26 mouse cellular contexts compared by ENCODE assay signal in genomic region chr5:134913352-134913751, GRCm38 (mm10). TPM values are rescaled to one million over a fixed set of nuclear protein-coding genes. Genes with fewer than 3 reads are reported as not detected.
DNase-seq lines count a peak whose midpoint lies in the region; ATAC-seq and TF ChIP-seq lines count a peak whose summit lies in the region.
"Had no signal": no experiment of that assay in that cellular context is flagged by ENCODE, and none has a peak within 500 bp of the region (broad histone marks: within the 10 kb centered on the region; RNA-seq: fewer than 3 reads in every experiment).

No protein-coding gene starts in this region.

- H3K4me2 ChIP-seq in heart, embryonic 12.5 days = no peak overlapping the region
- H3K4me2 ChIP-seq in liver, embryonic 16.5 days (ENCODE audit: low read depth, low read length) = peak overlapping the region; percentile 65
- H3K4me2 ChIP-seq: heart, embryonic 15.5 days; hindbrain, embryonic 12.5 days had no signal

- ATAC-seq in heart, embryonic 12.5 days (ENCODE audit: insufficient number of reproducible peaks, low FRiP score) = 0 out of 2 replicates have a peak, but pooled peaks have one; percentile 33
- no peak for ATAC-seq in G1E (ENCODE audit: extremely low read depth, insufficient number of reproducible peaks, low FRiP score, poor library complexity, severe bottlenecking)
- peak; percentile 25 for ATAC-seq in liver, embryonic 16.5 days (ENCODE audit: low read depth)
- ATAC-seq: forebrain, embryonic 16.5 days; inflammation-experienced regulatory T-cells, adult 6 months had no signal

- H3K9me3 ChIP-seq in heart, embryonic 12.5 days (replicated peaks) = 0 out of 2 replicates have a peak, but pooled peaks cover 4% of the 10 kb centered on the region
- peaks cover 4% of the 10 kb centered on the region for H3K9me3 ChIP-seq in G1E (replicated peaks)
- H3K9me3 ChIP-seq in erythroblast, embryonic 14.5 days (ENCODE audit: control insufficient read depth, low read length) = peaks cover 11% of the 10 kb centered on the region
- no peaks in the 10 kb centered on the region for H3K9me3 ChIP-seq in liver, embryonic 16.5 days (replicated peaks; ENCODE audit: control insufficient read depth, low read length)
- H3K9me3 ChIP-seq: embryonic facial prominence, embryonic 10.5 days; heart, embryonic 15.5 days had no signal

- 75% methylated on average over 3 of the region's 3 CpGs for WGBS in heart, embryonic 12.5 days
- 25% methylated on average over 3 of the region's 3 CpGs for WGBS in liver, embryonic 16.5 days (ENCODE audit: insufficient replicate concordance)

- H3K4me3 ChIP-seq in heart, embryonic 12.5 days = peak overlapping the region; percentile 15
- H3K4me3 ChIP-seq in G1E (ENCODE audit: low read depth, low read length) = peak overlapping the region; percentile 55
- peak overlapping the region; percentile 74 for H3K4me3 ChIP-seq in erythroblast, embryonic 14.5 days (replicated peaks)
- peak overlapping the region; percentile 67 for H3K4me3 ChIP-seq in liver, embryonic 16.5 days (ENCODE audit: low read depth, low read length)
- H3K4me3 ChIP-seq: embryonic facial prominence, embryonic 10.5 days; heart, embryonic 15.5 days; hindbrain, embryonic 12.5 days had no signal

- no peak overlapping the region for H3K9ac ChIP-seq in heart, embryonic 12.5 days
- peak overlapping the region; percentile 86 for H3K9ac ChIP-seq in liver, embryonic 16.5 days (ENCODE audit: low read depth, low read length)
- H3K9ac ChIP-seq: heart, embryonic 15.5 days; hindbrain, embryonic 12.5 days had no signal

- DNase-seq in heart, postnatal 25 days (ENCODE audit: low spot score) = no peak
- no peak for DNase-seq in G1E (ENCODE audit: low spot score)
- no peak for DNase-seq in kidney, postnatal 14 days
- no peak for DNase-seq in cerebellum, adult 11 months
- DNase-seq: adrenal gland, postnatal 36 days; cerebellum, adult 2 months; kidney, adult 8-10 months; kidney, postnatal 25 days; left cerebral cortex, postnatal 4 days; lung, adult 18-20 months; lung, postnatal 14 days; right cerebral cortex, adult 18-20 months had no signal

- no peak for TF ChIP-seq CTCF in G1E (IDR thresholded peaks at IDR 0.05; ENCODE audit: low read depth, low read length)

- H3K27me3 ChIP-seq in heart, embryonic 12.5 days (replicated peaks) = no peaks in the 10 kb centered on the region; the same call in 1 of the 2 replicates
- no peaks in the 10 kb centered on the region; the same call in 1 of the 2 replicates for H3K27me3 ChIP-seq in G1E (ENCODE audit: insufficient read depth, low read length)
- H3K27me3 ChIP-seq in erythroblast, embryonic 14.5 days (ENCODE audit: control insufficient read depth) = no peaks in the 10 kb centered on the region
- H3K27me3 ChIP-seq in liver, embryonic 16.5 days (ENCODE audit: control insufficient read depth, insufficient read depth, low read depth, low read length) = no peaks in the 10 kb centered on the region
- H3K27me3 ChIP-seq: heart, embryonic 15.5 days; hindbrain, embryonic 12.5 days had no signal

- 0 out of 2 replicates have a peak, but pooled peaks cover 2% of the 10 kb centered on the region for H3K4me1 ChIP-seq in heart, embryonic 12.5 days (replicated peaks)
- H3K4me1 ChIP-seq in G1E (ENCODE audit: insufficient read depth, low read depth, low read length) = peaks cover 42% of the 10 kb centered on the region
- peaks cover 70% of the 10 kb centered on the region for H3K4me1 ChIP-seq in erythroblast, embryonic 14.5 days (ENCODE audit: control insufficient read depth)
- H3K4me1 ChIP-seq in liver, embryonic 16.5 days (ENCODE audit: control insufficient read depth, low read depth, low read length) = peaks cover 31% of the 10 kb centered on the region
- H3K4me1 ChIP-seq: embryonic facial prominence, embryonic 10.5 days; heart, embryonic 15.5 days; hindbrain, embryonic 12.5 days had no signal

- no peaks in the 10 kb centered on the region for H3K36me3 ChIP-seq in heart, embryonic 12.5 days
- H3K36me3 ChIP-seq in G1E (replicated peaks) = no peaks in the 10 kb centered on the region
- peaks cover 66% of the 10 kb centered on the region for H3K36me3 ChIP-seq in erythroblast, embryonic 14.5 days (ENCODE audit: control insufficient read depth)
- H3K36me3 ChIP-seq in liver, embryonic 16.5 days (ENCODE audit: control insufficient read depth, insufficient read depth) = no peaks in the 10 kb centered on the region; the same call in 1 of the 2 replicates
- H3K36me3 ChIP-seq: embryonic facial prominence, embryonic 10.5 days; heart, embryonic 15.5 days; hindbrain, embryonic 12.5 days had no signal

- H3K27ac ChIP-seq in heart, embryonic 12.5 days (ENCODE audit: poor library complexity, severe bottlenecking) = peak overlapping the region; percentile 12; the same call in 1 of the 2 replicates
- H3K27ac ChIP-seq in liver, embryonic 16.5 days (ENCODE audit: low read length) = peak overlapping the region; percentile 98
- H3K27ac ChIP-seq: embryonic facial prominence, embryonic 10.5 days; heart, embryonic 15.5 days; hindbrain, embryonic 12.5 days had no signal

- intact Hi-C loops in heart, postnatal 25 days (cut with DNase I) = no loop called here

RNA-seq across cellular contexts. Expression of gene Cldn13, which starts 2.0 kb away (rescaled TPM):
- polyA plus RNA-seq in heart, embryonic 12.5 days (2016; fragmentation: Nextera tagmentation; extraction: Ambion mirVana) = 5.4 and 10.0 TPM in 2 replicates
- total RNA-seq in heart, postnatal 25 days (2021) = not detected
- total RNA-seq in G1E (2014; fragmentation: Nextera tagmentation) (41.2 TPM in 1 of 2 replicates, not detected in the other), G1E (2017) (1.9 and 2.3 TPM in 2 replicates)
- polyA plus RNA-seq in G1E (2012) = not detected in 2 replicates
- polyA plus RNA-seq in erythroblast, embryonic 14.5 days (2012) = 5.9 and 6.1 TPM in 2 replicates
- 258 and 277 TPM in 2 replicates for polyA plus RNA-seq in liver, embryonic 16.5 days (2015; fragmentation: Nextera tagmentation; extraction: Ambion mirVana)
- total RNA-seq: adrenal gland, postnatal 36 days; CH12.LX; gastrocnemius, postnatal 4 days; layer of hippocampus, adult 8-10 months; left cerebral cortex, postnatal 4 days had no signal
- polyA plus RNA-seq: cerebellum, adult 2 months; forebrain, embryonic 16.5 days; inflammation-experienced regulatory T-cells, adult 6 months; urinary bladder, adult 2 months had no signal

RNA-seq across cellular contexts. Expression of gene Tmem270, which starts 6.8 kb away (rescaled TPM):
- not detected in 2 replicates for polyA plus RNA-seq in heart, embryonic 12.5 days (2016; fragmentation: Nextera tagmentation; extraction: Ambion mirVana)
- not detected for total RNA-seq in heart, postnatal 25 days (2021)
- total RNA-seq in G1E (2014; fragmentation: Nextera tagmentation) (not detected in 2 replicates), G1E (2017) (not detected in 2 replicates)
- polyA plus RNA-seq in G1E (2012) = not detected in 2 replicates
- polyA plus RNA-seq in erythroblast, embryonic 14.5 days (2012) = 0.04 TPM in 1 of 2 replicates, not detected in the other
- 0.09 and 0.12 TPM in 2 replicates for polyA plus RNA-seq in liver, embryonic 16.5 days (2015; fragmentation: Nextera tagmentation; extraction: Ambion mirVana)
- total RNA-seq: adrenal gland, postnatal 36 days; CH12.LX; gastrocnemius, postnatal 4 days; layer of hippocampus, adult 8-10 months; left cerebral cortex, postnatal 4 days had no signal
- polyA plus RNA-seq: cerebellum, adult 2 months; embryonic facial prominence, embryonic 10.5 days; forebrain, embryonic 16.5 days; heart, embryonic 15.5 days; hindbrain, embryonic 12.5 days; inflammation-experienced regulatory T-cells, adult 6 months; neural tube, embryonic 11.5 days; thymus, postnatal 0 days; urinary bladder, adult 2 months had no signal

RNA-seq across cellular contexts. Expression of gene Mettl27, which starts 18.8 kb away (rescaled TPM):
- 8.6 and 11.1 TPM in 2 replicates for polyA plus RNA-seq in heart, embryonic 12.5 days (2016; fragmentation: Nextera tagmentation; extraction: Ambion mirVana)
- 1 to 10 TPM; 5.0 to 5.6 TPM for total RNA-seq in heart, postnatal 25 days (2021)
- total RNA-seq in G1E (2014; fragmentation: Nextera tagmentation) (10.3 and 11.7 TPM in 2 replicates), G1E (2017) (4.8 and 6.6 TPM in 2 replicates)
- polyA plus RNA-seq in G1E (2012) = 4.6 and 5.6 TPM in 2 replicates
- 5.8 and 6.4 TPM in 2 replicates for polyA plus RNA-seq in erythroblast, embryonic 14.5 days (2012)
- polyA plus RNA-seq in liver, embryonic 16.5 days (2015; fragmentation: Nextera tagmentation; extraction: Ambion mirVana) = 20.8 and 25.3 TPM in 2 replicates

RNA-seq across cellular contexts. Expression of gene Cldn4, which starts 33.4 kb away (rescaled TPM):
- 1.0 and 1.1 TPM in 2 replicates for polyA plus RNA-seq in heart, embryonic 12.5 days (2016; fragmentation: Nextera tagmentation; extraction: Ambion mirVana)
- not detected for total RNA-seq in heart, postnatal 25 days (2021)
- total RNA-seq in G1E (2014; fragmentation: Nextera tagmentation) = not detected in 2 replicates
- 0.06 and 0.22 TPM in 2 replicates for total RNA-seq in G1E (2017)
- polyA plus RNA-seq in G1E (2012) = not detected in 2 replicates
- polyA plus RNA-seq in erythroblast, embryonic 14.5 days (2012) = not detected in 2 replicates
- 0.28 and 0.71 TPM in 2 replicates for polyA plus RNA-seq in liver, embryonic 16.5 days (2015; fragmentation: Nextera tagmentation; extraction: Ambion mirVana)
- total RNA-seq: adrenal gland, postnatal 36 days; gastrocnemius, postnatal 4 days; layer of hippocampus, adult 8-10 months had no signal
- polyA plus RNA-seq: forebrain, embryonic 16.5 days; inflammation-experienced regulatory T-cells, adult 6 months had no signal

Comparison
In these comparisons a context has a peak if more than half of its experiments do, and no peak if none do; other contexts are left out.
1. H3K4me3 ChIP-seq: peak in every context shown above with its lines; median percentile 74 in erythroblast, embryonic 14.5 days; 67 in liver, embryonic 16.5 days; 55 in G1E; 15 in heart, embryonic 12.5 days.
2. RNA of gene Cldn13, which starts 2.0 kb away (polyA plus RNA-seq): 258 to 277 TPM in liver, embryonic 16.5 days; 5.4 to 10.0 TPM in heart, embryonic 12.5 days, 5.9 to 6.1 TPM in erythroblast, embryonic 14.5 days and not detected in G1E; every median in the first group is over 10 times any median in the second.